Mouse (Mus musculus) forebrain, embryonic 12.5 days (tissue): ENCODE results near the gene Mafg. TPM values are rescaled to one million over a fixed set of nuclear protein-coding genes. Genes with fewer than 3 reads are reported as not detected.

ENCODE experiments used
- ATAC-seq: fragments of 200-750 bp; cut with Nextera tagmentation; 2 replicates; pipeline ENCODE4 v1.8.0; 2017; ENCODE audit warnings: moderate TSS enrichment; ENCODE audit not compliant: low FRiP score
- H3K27ac ChIP-seq: fragments of 300-500 bp; sonication (generic); 2 replicates; pipeline ENCODE4 v1.5.1; 2016; ENCODE audit warnings: mild to moderate bottlenecking
- H3K27me3 ChIP-seq: fragments of 300-500 bp; sonication (generic); 2 replicates; pipeline ENCODE4 v1.6.1; 2016; ENCODE audit warnings: mild to moderate bottlenecking
- H3K36me3 ChIP-seq: fragments of 300-500 bp; sonication (generic); replicated peaks from 2 replicates; pipeline ENCODE4 v1.6.1; 2016; ENCODE audit warnings: mild to moderate bottlenecking
- H3K4me1 ChIP-seq: fragments of 300-500 bp; sonication (generic); 2 replicates; pipeline ENCODE4 v1.6.1; 2016
- H3K4me2 ChIP-seq: fragments of 300-500 bp; sonication (generic); 2 replicates; pipeline ENCODE4 v1.6.1; 2016; ENCODE audit warnings: mild to moderate bottlenecking, moderate library complexity
- H3K4me3 ChIP-seq: fragments of 300-500 bp; sonication (generic); replicated peaks from 2 replicates; pipeline ENCODE4 v1.5.1; 2016; ENCODE audit warnings: mild to moderate bottlenecking
- H3K9ac ChIP-seq: fragments of 300-500 bp; sonication (generic); 2 replicates; pipeline ENCODE4 v1.6.1; 2016; ENCODE audit warnings: mild to moderate bottlenecking
- H3K9me3 ChIP-seq: fragments of 300-500 bp; sonication (generic); 2 replicates; pipeline ENCODE4 v1.6.1; 2016
- WGBS: fragments of 180-500 bp; shearing (Covaris S2); methylation state at CpG from one replicate; pipeline ENCODE4 v1.1.7; 2016; 5-methylcytosine and 5-hydroxymethylcytosine counted together
- polyA plus RNA-seq: library from polyadenylated mRNA; unstranded; fragments of >200 nt; fragmentation: Nextera tagmentation; extraction: Ambion mirVana; gene quantifications from 2 replicates; pipeline ENCODE4 v1.2.1, GENCODE M21; 2016

Gene Mafg
- polyA plus RNA-seq, 1 experiment from 2014 or later = 32.9 TPM

DNA sequence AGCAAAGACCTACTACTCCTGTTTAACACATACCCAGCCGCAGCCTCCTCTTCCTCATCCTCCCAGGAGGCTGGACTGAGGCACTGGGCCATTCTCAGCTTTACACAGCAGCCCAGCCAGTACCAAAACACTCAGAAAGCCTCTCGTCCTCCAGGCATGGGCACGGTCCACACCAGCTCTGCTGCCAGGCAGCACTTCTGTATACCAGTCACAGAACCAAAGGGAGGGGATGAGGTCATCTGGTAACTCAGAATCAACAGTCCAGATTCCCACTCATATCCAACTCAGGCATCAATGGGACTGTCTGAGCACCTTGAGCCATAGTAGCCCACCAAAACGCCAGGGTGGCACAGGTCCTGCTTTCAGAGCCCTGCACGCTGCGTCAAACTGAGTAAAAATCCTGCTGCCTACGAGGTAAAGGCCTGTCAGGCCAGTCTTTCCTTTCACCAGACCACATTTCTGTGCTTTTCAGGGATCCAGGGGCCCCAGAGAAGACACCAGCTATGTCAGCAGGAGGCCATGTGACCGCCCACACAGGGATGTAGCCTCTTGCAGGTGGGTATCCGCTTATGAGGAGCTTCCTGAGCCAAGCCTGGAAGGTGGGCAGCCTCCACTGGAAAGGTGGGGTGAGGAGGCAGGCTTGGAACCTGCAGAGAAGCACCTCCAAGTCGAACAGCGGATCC lies 6.5 kb downstream of the Mafg start:
- Histone ChIP-seq H3K4me2 (no peak overlapping the region), H3K9ac (no peak overlapping the region), H3K9me3 (no peaks in the 10 kb centered on the region), H3K27me3 (no peaks in the 10 kb centered on the region), H3K4me1 (peaks cover 45% of the 10 kb centered on the region), H3K36me3 (peaks cover 44% of the 10 kb centered on the region), H3K27ac (no peak overlapping the region), H3K4me3 (no peak overlapping the region)
- WGBS = 91% methylated on average over 11 of the region's 11 CpGs
- ATAC-seq = no peak

DNA sequence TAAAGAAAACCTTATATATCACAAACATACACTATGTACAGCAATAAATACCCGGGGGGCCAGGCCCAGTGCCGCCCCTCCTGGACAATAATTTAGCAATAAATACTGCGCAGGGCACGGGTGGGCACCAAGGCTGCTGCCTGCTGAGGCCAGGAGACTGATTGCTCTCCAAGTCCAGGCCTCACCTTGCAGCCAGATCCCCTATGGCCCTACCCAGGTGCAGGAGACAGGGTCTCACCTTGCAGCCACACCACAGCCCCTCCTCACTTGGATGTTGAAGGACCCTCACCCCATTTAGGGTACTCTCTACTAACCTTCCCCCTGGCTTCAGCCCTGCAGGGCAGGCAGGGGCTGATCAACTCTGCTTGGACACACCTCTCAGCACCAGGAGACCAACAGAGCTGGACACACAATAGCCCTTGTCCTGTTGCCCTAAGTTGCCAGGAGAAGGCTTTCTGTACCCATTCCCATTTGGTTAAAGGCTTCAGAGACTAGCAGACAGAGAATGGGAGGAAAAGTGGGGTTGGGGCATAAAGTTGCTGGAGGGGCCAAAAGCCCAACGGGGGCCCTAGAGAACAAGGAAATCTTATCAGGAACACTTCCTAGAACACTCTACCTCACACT lies 8.1 kb downstream of the Mafg start, which contains the start of gene Sirt7:
Gene Sirt7, minus strand, starts transcription at position 89 of the 624 bp plus-strand sequence.
- peak within 1 kb of the TSS; percentile 86 for H3K27ac ChIP-seq
- peak within 1 kb of the TSS; percentile 80 for H3K9ac ChIP-seq
- no peaks in the 10 kb centered on the region for H3K9me3 ChIP-seq
- peak within 1 kb of the TSS; percentile 99 for H3K4me2 ChIP-seq
- H3K27me3 ChIP-seq = no peaks in the 10 kb centered on the region
- H3K4me1 ChIP-seq = peaks cover 29% of the 10 kb centered on the region
- H3K36me3 ChIP-seq = peaks cover 61% of the 10 kb centered on the region
- H3K4me3 ChIP-seq = peak within 1 kb of the TSS; percentile 99
- 25% methylated on average over 5 of the region's 5 CpGs for WGBS
- peak; percentile 50 for ATAC-seq

DNA sequence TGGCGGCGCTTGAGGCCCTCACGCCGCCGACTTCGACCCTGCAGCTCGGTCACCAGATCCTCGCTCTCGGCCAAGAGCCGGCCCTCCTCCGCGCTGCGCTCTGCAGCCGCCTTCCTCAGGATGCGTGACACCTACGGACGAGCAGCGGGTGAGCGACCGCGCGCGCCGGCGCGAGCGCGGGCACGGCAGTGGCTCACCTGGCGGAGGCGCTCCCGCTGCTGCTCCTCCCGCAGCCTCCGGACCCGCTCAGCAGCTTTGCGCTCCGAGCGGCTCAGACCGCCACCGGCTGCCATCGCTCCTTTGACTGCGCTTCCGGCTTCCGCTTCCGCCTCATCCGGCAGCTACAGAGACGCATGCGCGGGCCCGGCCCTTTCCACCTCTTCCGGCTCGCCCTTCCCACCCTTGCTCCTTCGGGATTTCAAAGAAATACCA lies 8.7 kb downstream of the Mafg start:
- Histone ChIP-seq H3K27ac (peak overlapping the region; percentile 86), H3K4me1 (peaks cover 23% of the 10 kb centered on the region), H3K36me3 (peaks cover 66% of the 10 kb centered on the region), H3K9ac (peak overlapping the region; percentile 80), H3K4me3 (peak overlapping the region; percentile 99), H3K9me3 (no peaks in the 10 kb centered on the region), H3K27me3 (no peaks in the 10 kb centered on the region), H3K4me2 (peak overlapping the region; percentile 99)
- under 1% methylated on average over 53 of the region's 53 CpGs for WGBS
- ATAC-seq = peak; percentile 86

GRCm38 (mm10) chr11:120623961-120624679 lies 9.3 kb downstream of the Mafg start:
- Histone ChIP-seq H3K4me2 (peak overlapping the region; percentile 99), H3K9me3 (no peaks in the 10 kb centered on the region), H3K4me3 (peak overlapping the region; percentile 99), H3K4me1 (peaks cover 18% of the 10 kb centered on the region), H3K36me3 (peaks cover 63% of the 10 kb centered on the region), H3K9ac (peak overlapping the region; percentile 80), H3K27ac (peak overlapping the region; percentile 86), H3K27me3 (no peaks in the 10 kb centered on the region)
- ATAC-seq = peak; percentile 67
- WGBS = 12% methylated on average over 30 of the region's 30 CpGs

GRCm38 (mm10) chr11:120622805-120623204 lies 10.6 kb downstream of the Mafg start:
- 92% methylated on average over 6 of the region's 6 CpGs for WGBS
- no peak for ATAC-seq
- Histone ChIP-seq H3K4me2 (no peak overlapping the region), H3K9ac (no peak overlapping the region), H3K4me1 (peaks cover 24% of the 10 kb centered on the region), H3K27me3 (no peaks in the 10 kb centered on the region), H3K4me3 (no peak overlapping the region), H3K27ac (no peak overlapping the region), H3K36me3 (peaks cover 67% of the 10 kb centered on the region), H3K9me3 (0 out of 2 replicates have a peak, but pooled peaks cover 2% of the 10 kb centered on the region)

DNA sequence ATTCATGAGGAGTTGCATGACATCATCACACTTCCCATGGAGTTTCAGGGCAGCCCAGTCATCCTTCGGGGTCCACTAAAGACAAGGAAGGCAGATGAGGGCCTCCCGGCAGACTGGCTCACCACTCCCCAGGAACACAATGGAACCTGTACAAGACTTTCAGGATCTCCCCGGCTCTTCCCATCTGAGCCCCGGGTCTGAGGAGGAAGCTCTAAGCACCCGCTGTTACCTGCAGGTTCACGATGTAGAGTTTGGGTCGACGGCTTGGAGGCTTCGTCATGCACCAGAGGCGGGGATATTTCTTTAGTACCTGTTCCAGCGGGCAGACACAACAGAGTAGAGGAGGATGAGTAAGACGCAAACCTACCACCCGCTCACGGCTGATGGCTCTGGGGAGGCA lies 13.2 kb downstream of the Mafg start:
- no peak for ATAC-seq
- Histone ChIP-seq H3K36me3 (peaks cover 57% of the 10 kb centered on the region), H3K27me3 (no peaks in the 10 kb centered on the region), H3K4me2 (no peak overlapping the region), H3K9me3 (0 out of 2 replicates have a peak, but pooled peaks cover 2% of the 10 kb centered on the region), H3K4me1 (peaks cover 30% of the 10 kb centered on the region), H3K9ac (no peak overlapping the region), H3K27ac (no peak overlapping the region), H3K4me3 (no peak overlapping the region)
- 93% methylated on average over 14 of the region's 14 CpGs for WGBS

DNA sequence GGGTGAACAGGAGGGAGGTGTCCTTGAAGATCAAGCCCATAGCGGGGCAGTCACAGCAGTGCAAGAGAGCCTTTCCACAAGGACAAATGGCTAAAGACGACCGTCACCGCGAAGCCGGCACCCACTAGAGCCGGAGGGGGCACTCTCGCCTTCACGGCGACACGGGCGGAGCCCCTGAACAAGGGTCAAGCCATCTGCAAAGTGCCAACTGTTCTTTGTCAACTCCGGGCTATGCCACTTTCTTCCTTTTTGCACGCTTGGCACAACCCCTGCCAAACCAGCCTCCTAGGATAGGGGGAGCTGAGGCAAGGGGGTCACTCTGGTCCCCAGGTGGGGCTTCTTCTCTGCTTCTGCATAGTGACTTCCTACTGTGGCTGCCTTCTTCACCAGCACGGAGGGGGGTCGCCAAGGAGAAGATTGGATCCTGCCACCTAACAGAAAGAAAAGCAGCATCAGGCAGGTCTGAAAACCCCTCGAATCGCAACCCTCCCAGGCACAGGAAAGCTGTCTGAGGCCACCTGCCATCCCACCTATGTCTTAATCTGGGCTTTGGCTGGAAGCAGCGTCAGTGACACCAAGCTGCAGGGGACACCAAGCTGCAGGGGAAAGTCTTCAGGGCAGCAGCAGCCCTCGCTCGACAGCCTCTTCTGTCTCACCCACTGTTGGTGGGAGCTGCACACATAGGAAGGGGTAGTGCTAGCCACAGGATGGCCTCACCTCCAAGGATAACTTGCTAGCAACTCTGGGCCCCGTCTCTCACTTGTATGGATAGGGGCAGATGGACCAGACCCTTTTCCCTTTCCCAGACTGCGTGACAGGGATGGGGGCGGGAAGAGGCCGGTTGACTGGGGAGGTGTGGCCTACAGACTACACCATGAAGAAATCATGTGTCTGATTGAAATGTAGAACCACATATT lies 14.5 kb downstream of the Mafg start:
- Histone ChIP-seq H3K27me3 (no peaks in the 10 kb centered on the region), H3K4me2 (no peak overlapping the region), H3K4me1 (peaks cover 23% of the 10 kb centered on the region), H3K27ac (peak overlapping the region; percentile 75; the same call in 1 of the 2 replicates), H3K4me3 (no peak overlapping the region), H3K9ac (no peak overlapping the region), H3K36me3 (peaks cover 67% of the 10 kb centered on the region), H3K9me3 (0 out of 2 replicates have a peak, but pooled peaks cover 2% of the 10 kb centered on the region)
- ATAC-seq = peak; percentile 31
- WGBS = 94% methylated on average over 25 of the region's 25 CpGs

DNA sequence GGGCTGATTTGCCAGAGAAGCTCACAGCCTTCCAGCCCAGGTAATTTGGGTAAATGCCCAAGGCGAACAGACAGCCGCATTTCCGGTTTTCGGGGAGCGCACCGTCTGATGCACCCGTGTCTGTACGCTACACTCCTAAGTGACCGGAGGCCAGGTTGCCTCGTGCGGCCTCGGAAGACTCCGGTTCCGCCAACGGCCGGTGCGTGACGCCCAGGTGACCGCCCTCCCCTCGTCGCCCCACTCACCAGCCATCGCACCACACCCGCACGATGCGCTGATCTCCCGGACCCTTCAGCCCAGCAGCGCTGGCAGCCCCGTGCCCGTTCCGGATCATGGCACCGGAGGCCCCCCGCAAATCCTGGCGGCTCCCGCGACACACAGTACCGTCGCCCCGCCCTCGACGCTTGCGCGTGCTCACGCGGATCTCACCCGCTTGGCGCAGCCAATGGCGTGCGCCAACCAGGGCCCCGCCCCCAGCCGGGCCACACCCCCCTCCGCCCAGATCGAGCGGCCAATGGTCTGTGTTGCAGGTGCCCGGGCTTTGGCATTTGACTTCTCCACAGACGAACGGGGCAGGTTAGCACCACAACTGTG lies 15.8 kb downstream of the Mafg start, which contains the start of gene Pcyt2:
Gene Pcyt2, minus strand, starts transcription at position 418 of the 594 bp plus-strand sequence.
- peaks cover 18% of the 10 kb centered on the region for H3K4me1 ChIP-seq
- H3K27me3 ChIP-seq = no peaks in the 10 kb centered on the region
- peak within 1 kb of the TSS; percentile 75 for H3K27ac ChIP-seq
- H3K9me3 ChIP-seq = 0 out of 2 replicates have a peak, but pooled peaks cover 2% of the 10 kb centered on the region
- peaks cover 72% of the 10 kb centered on the region for H3K36me3 ChIP-seq
- peak; percentile 96 for ATAC-seq
- under 1% methylated on average over 55 of the region's 56 CpGs for WGBS
- peak within 1 kb of the TSS; percentile 85 for H3K4me2 ChIP-seq
- H3K9ac ChIP-seq = peak within 1 kb of the TSS; percentile 73
- peak within 1 kb of the TSS; percentile 77 for H3K4me3 ChIP-seq

- H3K4me2 ChIP-seq = peak overlapping the region; percentile 85
- H3K4me3 ChIP-seq = peak overlapping the region; percentile 77
- H3K9ac ChIP-seq = peak overlapping the region; percentile 73
- peaks cover 18% of the 10 kb centered on the region for H3K4me1 ChIP-seq
- no peak for ATAC-seq
- peaks cover 72% of the 10 kb centered on the region for H3K36me3 ChIP-seq
- no peaks in the 10 kb centered on the region for H3K27me3 ChIP-seq
- 0 out of 2 replicates have a peak, but pooled peaks cover 2% of the 10 kb centered on the region for H3K9me3 ChIP-seq
- WGBS = 60% methylated on average over 4 of the region's 4 CpGs
- peak overlapping the region; percentile 75; the same call in 1 of the 2 replicates for H3K27ac ChIP-seq
These were observed 16.6 kb downstream of the Mafg start for GRCm38 (mm10) chr11:120616617-120617294.

DNA sequence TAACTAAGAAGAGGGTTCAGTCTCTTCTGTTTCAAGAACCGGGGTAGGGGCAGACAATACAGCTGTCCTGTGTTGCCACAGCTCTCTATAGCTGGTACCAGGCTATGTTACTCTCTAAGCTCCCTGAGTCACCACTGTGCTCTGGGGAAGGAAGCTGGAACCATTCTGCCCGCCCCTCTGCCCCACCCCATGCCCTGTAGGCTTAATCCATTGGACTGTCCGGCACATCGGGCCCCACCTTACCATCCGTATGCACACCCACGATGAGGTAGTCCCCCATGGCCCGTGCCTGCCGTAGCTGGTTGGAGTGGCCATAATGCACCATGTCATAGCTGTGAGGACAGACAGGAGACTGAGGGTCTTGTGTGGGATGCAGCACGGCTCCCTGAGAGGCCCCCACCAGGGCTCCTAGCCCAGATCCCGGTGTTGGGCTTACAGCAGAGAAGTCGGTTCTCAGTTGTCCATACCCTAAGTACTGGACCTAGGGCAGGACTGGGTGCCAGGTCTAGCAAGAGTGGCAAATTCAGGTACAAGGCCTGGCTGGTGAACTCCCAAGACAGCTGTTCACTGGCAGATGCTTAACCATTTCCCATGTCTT lies 17.7 kb downstream of the Mafg start:
- no peak overlapping the region for H3K9ac ChIP-seq
- peaks cover 72% of the 10 kb centered on the region for H3K36me3 ChIP-seq
- H3K27me3 ChIP-seq = no peaks in the 10 kb centered on the region
- 0 out of 2 replicates have a peak, but pooled peaks cover 2% of the 10 kb centered on the region for H3K9me3 ChIP-seq
- ATAC-seq = no peak
- no peak overlapping the region for H3K4me3 ChIP-seq
- WGBS = 92% methylated on average over 11 of the region's 11 CpGs
- no peak overlapping the region for H3K4me2 ChIP-seq
- H3K27ac ChIP-seq = no peak overlapping the region
- H3K4me1 ChIP-seq = peaks cover 18% of the 10 kb centered on the region
